Mouse (Mus musculus) yolk sac, embryonic 10.5 days (tissue): ENCODE data around the gene Nmnat2.

ENCODE experiments used
- DNase-seq: peaks from one replicate; pipeline ENCODE4 v3.0.0-alpha.2; 2017; ENCODE audit warnings: low spot score

The Nmnat2 gene

DNA sequence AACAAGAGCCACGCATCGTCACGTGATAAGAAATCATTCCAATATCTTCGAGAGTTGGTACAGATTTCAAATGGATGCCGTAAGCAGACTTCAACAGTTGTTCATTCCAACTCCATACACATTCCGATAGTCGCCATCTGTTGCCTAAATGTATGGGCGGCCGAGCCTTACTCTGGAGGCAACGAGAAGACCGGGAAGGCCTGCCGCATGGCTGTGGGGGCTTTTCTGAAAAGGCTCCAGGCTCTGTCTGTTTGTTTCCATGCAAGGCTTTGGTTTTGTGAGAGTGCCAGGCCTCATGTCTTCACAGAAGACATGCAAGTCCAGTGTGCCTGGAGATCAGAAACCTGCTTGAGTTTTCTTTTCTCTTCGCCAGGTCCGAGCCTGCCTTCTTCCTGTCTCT, 28.6 kb downstream of the Nmnat2 start:
- DNase-seq = no peak

DNA sequence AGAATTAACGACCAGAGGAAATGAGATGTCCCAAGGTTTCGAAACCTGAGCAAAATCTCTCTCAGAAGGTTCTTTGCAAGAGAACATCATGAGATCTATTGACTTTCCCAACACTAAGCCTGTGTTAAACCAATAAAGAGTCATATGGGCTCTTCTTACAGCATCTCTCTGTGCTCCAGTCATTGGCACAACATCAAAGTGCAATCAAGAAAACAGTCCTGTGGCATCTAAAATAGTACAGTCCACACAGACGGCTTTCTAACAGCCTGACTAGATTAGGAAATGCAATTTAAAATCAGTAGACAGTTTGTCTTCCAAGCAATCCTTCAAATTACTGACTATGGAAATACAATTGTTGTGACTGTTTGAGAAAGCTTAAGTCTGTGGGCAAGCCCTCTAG, 32.2 kb downstream of the Nmnat2 start:
- DNase-seq = no peak

DNA sequence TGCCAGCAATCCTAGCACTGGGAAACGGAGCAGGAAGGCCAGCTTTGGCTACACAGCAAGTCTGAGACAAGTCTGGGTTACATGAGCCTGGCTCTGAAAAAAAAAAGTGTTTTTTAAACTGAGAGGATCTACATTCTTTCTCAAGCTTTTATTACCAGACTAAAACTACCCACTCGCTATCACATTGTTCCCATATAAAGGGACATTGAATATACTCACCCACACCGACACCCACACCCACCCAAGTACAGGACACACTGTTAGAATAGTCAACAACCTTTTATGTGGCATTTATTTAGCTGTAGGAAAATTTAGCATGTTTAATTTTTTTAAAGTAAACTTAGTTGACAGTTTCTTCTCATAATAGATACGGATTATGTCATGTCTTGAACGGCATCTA, 35.3 kb downstream of the Nmnat2 start:
- DNase-seq = no peak

DNA sequence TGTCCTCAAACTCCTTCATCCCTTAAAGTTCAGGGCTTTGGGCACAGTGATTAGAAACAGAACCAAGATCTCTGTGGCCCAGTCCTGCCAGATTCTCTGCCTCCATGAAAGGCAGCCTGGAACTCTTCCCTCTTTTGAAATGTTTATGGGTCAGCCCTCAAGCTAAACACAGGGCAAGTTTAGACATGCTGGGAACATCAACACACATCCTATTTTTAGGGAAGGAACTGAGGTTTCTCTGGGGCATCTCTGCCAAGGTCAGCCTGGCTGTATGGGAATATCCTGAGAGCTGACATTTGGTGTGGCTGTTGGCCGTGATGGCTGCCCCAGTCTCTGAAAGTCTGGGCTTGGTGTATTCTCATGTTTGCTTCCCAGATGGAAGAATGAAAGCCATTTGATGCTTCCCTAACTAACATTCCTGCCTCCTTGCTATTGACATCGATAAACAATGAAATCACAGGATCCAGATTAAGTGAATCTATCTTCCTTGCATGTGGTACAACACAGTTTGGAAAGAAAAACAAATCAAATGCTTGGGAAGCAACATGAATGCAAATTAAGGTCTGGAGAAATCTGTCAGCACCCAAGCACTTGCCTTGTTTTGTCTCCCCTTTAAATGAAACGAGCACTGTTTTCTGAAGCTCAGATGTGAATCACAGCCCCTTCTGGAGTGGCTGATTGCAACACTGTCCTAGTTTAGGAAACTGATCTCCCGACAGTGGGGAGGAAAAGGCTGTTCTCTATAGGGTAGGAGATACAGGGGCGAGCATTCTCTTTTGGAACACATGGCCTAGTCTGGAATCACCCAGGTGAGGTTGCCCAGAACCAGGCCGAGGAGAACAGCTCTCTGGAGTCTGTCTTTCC, 37.7 kb downstream of the Nmnat2 start:
- DNase-seq = no peak

DNA sequence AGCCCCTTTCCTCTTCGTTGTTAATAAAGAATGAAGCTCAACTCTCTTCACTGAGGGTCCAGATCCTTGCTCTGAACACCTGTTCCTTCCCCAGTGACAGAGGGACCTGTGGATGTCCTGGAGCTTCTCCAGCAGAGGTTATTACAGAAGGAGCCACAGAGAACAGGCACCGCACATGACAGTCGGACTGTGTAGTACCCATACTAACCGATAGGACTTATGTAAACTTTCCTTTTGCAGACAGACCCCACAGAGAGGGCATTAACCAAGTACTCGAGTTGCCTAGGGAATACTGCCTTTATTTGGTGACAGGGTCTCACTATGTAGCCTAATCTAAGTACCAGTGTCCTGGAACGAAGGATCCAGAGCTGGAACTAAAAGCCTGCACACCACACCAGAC, 39.0 kb downstream of the Nmnat2 start:
- no peak for DNase-seq

DNA sequence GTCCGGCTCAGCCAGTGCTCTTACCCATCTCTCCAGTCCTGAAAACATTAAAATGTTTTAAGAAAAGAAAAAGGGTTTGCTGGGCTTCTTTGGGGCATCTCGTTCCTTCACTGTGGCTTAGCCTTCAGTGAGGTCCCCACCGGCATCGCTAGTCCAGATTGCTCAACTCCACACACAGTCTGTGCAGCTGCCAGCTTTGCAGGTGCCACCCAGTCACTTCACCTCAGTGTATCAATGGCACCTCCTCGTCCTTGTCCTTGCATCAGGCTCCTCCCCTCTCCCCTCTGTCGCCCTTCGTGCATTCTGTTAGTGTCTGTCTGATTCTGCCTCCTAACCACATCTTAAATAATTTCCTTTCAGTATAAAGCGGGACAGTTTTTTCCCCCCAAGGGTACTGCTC, 45.2 kb downstream of the Nmnat2 start:
- no peak for DNase-seq

DNA sequence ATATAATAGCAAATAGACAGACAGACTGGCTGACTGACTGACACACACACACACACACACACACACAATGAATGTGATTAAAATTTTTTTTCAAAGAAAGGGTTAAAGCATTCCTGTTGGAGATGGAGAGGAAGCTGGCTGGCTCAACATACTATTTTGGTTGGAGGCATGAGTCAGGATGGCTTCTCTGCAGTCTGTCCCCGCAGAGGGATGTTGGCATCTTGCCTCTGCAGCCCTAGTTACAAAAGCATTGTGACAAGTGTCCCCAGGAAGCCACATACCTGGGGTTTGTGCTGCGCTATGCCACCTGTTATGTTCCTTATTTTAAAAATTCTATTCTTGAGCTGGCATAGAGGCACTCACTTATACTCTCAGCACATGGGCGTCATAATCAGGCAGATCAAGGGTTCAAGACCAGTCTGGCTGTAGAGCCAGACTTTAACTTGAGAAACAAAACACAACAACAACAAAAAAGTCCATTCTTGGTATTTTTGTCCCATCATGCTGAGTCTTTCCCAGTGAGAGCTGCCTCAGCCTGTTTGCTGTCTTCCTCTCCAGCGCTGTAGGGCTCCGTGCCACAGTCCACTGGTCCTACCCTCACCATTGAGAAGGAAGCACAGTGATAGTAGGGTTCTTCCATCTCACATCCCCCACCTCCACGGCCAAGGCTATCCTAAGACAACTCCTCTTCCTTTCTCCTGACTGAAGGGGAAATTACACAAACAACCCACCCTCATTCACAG, 45.9 kb downstream of the Nmnat2 start:
- no peak for DNase-seq

DNA sequence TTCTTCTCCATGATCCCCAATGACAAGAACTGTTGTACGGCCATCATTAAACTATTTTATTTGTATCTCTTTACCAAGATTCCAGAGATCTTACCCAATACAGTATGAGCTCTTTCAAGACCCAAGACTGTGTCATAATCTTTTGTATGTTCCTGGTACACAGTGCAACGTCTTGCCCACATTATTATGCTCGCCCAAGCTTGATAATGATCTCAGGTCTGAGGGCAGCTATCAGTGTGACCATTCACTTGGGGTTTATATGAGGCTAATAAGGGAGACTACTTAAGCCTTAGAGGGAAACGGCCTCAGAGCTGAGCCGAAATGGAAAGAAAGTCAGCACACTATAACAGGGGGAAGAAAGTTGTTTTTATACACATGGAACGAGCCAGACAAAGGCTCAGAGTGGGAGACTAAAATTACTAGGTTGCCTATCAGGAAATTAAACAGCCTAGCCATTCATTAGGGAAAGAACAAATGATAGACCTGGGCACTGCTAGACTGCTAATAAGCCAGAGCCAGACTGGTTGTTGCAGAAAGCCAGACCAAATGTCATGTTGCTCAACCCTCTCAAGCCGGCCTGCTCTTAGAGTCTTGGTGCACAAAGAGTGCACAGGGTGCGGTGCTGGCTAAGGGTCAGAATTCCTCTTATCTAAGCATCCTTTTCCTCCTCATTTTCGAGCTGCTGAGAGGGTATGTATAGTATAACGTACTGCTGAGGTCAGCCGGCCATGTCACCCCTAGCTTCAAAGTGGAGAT, 47.7 kb downstream of the Nmnat2 start:
- no peak for DNase-seq

DNA sequence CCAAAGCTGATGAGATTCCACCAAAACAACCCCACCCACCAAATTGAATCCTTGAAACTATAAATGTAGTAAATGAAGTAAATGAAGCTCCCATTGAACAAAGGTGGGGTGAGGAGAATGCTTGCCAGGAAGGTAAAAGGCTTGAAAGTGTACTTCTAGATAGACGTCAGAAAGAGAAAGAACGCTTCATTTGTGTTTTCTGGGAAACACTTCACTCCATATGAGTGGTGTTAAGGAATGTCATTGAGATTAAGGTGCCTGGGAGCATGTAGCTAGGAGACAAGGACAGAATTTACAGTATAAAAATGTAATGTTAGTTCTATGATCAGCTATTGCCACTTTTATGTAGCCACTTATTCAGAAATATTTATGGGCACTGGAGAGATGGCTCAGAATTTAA, 49.7 kb downstream of the Nmnat2 start:
- no peak for DNase-seq

DNA sequence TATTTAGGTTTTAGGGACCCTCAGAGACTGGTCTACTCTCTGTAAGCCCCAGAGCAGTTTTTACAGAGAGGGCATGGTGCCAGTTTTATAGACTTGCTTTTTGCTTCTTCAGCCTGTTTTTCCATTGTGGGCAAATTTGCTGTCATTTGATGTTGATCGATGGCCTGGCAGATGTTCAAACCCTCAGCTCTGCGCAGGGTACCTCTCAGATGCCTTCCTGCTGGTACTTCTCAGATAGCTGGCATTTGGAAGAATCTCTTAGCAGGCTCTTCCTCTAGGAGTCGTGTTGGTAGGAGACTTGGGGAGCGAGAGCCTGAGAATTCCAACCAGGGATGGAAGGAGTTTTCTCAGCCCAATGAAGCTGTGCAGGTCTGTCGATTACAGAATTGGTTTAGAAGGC, 51.3 kb downstream of the Nmnat2 start:
- DNase-seq = no peak

DNA sequence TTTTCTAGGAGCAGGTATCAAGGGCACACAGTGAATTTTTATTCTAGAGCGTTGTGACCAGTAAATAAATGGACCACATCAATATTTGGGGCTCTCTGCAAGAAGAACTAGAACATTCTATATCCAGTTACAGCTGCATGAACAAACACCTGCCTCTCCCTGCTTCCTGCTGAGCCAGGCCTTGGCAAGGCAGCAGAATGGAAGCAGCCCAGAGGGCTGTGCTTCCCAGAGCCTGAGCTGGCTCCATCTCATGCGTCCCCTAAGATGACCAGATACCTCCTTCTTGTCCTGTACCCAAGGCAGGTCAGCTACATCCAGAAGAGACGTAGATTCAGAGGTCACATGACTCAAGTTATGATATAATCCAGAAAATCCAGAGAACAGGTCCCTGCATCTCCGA, 52.0 kb downstream of the Nmnat2 start:
- no peak for DNase-seq

DNA sequence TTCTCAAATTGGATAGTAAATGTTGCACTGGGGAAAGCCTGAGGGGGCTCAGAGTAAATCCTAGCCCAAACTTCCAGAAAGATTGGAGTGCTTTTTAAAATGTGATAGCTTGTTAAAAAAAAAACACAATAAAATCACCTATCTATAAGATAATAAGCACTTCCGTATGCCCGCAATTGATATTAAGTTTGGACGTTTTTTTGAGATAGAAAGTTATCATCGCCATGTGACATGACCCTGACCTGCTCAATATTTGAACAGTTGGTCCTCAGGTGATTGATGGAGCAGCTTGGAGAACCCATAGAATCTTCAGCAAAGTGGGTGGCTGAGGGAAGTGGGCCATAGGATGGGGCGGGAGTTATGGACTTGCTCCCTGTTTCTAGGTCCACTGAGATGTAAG, 52.5 kb downstream of the Nmnat2 start:
- DNase-seq = no peak

DNA sequence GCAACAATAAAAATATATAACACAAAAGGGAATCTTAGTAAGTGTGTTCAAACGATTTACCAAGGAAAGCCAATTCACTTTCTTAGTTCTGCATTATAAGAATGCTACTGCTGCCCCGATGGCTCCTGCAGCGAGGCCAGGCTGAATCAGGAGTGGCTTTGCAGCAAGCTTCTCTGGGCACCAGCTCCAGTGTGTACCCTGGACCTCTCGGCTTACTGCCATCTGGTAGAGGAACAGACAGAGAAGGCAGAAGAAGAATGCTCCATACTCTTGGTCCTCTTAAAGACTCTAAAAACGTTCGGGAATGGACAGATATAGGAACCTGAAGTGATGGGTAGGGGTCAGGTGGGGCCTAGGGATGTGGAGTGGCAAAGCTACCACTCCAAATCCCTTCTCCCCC, 53.0 kb downstream of the Nmnat2 start:
- no peak for DNase-seq

DNA sequence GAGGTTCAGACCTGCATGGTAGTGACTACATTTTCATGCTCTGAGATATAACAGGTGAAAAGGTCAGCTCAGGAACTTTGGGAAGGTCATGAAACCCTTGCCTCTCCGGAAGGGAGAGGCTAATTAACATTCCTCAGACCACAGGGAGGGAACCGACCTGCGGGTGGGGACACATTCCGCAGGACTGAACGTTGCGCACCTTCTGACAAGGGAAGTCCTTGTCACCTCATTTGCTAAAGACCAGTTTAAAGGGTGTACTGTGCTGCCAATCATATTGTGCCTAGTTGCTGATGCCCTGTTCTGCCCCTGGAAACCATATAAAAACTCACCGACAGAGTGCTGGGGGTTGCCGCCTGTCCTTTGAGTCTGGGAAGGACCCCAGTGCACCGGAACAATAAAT, 54.5 kb downstream of the Nmnat2 start:
- DNase-seq = no peak

DNA sequence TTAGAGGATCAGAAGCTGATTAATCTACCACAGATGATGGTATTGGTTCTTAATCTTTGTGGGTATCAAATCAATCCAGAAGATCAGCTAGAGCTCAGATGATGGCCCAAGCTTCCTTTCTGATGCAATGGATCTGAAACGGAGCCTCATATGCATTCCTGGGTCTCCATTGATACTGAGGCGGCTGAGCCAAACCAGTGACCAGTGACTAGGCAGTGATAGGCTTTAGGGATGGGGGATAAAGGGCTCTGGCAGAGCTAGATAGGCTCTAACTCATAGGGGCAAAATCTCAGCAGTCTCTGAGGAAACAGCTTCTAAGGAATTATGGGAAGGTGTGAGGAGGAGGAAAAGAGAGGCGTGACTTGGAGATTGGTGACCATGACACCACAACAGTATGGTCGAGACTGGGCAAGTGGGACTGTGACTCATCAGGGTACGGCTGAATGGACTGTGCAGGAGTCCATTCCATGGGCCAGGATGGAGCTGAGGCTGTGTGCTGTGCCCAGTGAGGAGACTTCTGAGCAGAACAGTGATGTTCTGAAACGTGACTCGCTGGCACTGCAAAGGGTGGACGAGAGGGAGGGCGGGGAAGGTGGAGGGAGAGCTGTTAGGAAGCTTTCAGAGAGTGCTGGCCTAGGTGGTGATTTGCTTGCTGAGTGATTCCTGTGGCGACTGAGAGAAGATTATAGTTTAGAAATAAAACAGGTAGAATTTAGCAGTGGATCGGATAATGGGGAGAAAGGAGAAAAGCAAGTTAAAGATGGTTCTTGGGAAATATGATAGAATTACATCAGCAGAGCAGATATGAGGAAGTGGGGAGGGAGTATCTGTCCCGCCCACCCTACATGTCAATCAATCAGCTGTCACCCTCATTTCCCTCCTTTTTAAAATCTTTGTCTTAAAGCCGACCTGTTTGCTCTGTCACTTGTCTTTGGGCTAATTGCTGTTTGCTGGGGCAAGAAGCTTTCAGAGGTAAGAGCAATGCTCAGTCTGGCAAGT, 55.9 kb downstream of the Nmnat2 start:
- DNase-seq = no peak

DNA sequence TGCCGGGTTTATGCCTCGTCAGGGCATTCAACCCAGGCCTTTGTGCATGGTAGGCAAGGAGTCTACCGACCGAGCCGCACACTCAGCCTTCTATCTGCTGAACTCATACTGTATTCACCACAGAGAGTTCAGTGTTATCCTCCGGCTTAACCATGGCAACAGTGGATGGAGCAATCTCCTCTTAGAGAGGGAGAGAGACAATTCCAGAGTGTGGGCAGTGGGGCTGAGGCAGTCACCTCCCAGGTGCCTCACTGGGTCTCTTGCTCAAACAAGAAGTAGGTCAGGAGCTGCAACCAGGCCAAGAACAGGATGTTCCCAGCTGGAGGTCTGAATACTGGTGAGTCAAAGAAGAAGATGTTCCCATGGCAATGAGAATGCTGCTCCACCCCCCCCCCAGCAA, 56.8 kb downstream of the Nmnat2 start:
- no peak for DNase-seq

DNA sequence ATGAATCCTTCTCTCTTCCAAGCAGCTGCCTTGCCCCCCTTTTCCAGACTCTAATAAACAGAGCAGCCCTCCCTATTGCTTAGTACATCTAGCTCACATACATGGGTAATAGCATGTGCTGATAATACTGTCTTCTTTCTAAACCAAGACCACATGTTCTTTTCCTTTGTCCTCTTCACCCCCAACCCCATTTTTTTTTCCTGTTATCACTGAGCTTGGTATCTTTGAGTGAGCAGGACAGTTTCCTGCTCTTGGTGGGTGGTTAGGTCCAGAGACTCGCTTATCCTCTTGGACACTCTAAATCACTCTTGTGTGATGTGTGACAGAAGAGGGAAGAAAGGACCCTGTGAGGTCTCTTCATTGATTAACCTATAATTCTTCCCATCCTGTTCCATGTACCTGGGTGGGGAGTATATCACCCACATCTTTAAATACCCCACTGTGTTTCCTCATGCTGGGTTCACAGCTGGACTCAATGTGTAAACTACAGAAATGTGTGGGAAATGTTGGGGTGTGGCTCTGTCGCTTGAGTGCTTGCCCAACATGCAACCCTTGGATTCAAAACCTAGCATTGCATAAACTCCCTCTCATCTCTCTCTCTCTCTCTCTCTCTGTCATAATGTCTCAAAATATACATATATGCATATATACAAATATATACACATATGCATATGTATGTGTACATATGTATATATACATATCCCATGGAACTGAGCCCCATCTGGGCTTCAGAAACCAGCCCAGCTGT, 58.9 kb downstream of the Nmnat2 start:
- no peak for DNase-seq

DNA sequence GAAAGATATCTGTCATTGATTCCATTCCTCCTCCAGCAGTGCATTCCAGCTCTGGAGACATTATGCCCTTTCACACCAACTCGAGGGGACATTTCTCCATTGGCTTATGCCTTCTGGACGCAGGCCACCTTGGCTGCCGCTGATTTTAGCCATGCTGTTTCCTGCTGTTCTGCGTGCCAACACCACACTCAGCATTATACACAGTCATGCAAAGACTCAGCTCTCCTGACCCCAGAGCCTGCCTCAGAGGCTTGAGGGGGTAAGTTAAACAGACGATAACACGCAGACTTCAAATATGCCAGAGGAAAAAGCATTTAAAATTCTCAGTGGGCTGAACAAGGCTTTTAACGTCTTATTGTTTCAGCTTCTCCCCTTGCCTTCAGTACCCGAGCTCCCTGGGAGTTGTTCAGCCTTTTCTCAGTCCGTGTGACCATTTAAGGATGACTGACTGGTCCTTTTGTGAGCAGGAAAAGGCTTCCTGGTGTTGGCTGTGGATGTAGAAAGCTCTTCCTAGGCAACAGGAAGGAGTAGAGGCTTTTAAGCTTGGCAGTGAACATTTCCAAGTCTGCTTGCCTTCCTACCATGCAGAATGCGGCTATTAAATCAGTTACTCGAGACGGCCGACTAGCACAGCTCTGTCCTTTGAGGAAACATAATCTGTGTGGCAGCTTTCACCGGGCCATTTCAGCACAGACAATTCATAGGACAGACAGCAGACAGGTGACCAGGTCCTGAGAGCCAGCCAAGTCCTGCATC, 59.8 kb downstream of the Nmnat2 start:
- DNase-seq = no peak

DNA sequence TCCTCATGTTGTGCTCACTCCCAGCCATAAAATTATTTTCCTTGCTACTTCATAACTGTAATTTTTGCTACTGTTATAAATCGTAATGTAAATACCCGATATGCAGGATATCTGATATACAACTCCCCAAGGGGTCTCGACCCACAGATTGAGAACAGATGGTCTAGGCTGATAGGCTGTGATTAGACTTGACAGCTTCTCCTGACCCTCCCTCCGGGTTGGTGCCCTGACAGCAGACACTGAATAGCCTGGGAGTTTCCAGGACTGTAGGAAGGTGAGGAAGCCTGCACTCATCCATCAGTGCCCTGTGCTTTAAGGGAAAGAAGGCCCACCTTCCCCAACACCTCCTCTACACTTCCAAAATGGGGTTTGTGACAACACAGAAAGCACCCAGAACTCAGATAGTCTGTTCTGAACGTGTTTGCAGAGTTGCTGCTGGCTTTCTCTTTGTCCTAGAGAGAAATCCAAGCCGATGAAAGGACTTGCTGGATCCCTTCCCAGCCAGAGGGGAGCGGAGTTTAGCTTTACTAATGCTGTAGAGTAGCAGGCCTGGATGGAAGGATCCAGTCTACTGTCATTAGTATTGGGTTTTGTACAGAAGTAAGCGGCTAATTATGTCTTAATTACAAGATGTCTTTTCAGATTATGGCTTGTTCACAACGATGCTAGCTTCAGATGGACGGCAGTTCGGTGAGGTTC, 61.8 kb downstream of the Nmnat2 start:
- DNase-seq = no peak

DNA sequence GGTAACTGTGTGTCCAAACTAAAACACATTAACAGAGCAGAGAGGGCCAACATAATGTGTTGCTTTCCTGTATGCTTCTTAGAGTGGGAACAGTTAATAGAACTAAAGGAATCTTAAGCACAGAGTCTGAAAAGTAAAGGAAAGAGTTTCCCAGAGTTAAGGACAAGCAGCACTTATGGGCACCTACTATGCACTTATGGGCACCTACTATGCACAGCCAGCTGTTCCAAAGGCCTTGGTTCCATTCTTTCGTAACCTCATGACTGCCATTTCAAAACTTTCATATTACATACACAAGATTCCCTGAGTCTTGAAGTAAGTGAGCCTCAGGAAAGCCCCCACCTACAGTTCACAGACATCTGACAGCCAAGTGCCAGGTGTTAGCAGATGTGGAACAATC, 64.3 kb downstream of the Nmnat2 start:
- no peak for DNase-seq
